Mouse (Mus musculus): Measurements from ENCODE around the gene Celf5. TPM values are rescaled to one million over a fixed set of nuclear protein-coding genes. Genes with fewer than 3 reads are reported as not detected.

Celf5 gene
- polyA plus RNA-seq, 1 experiment from 2014 or later, result 61.3 TPM

DNA sequence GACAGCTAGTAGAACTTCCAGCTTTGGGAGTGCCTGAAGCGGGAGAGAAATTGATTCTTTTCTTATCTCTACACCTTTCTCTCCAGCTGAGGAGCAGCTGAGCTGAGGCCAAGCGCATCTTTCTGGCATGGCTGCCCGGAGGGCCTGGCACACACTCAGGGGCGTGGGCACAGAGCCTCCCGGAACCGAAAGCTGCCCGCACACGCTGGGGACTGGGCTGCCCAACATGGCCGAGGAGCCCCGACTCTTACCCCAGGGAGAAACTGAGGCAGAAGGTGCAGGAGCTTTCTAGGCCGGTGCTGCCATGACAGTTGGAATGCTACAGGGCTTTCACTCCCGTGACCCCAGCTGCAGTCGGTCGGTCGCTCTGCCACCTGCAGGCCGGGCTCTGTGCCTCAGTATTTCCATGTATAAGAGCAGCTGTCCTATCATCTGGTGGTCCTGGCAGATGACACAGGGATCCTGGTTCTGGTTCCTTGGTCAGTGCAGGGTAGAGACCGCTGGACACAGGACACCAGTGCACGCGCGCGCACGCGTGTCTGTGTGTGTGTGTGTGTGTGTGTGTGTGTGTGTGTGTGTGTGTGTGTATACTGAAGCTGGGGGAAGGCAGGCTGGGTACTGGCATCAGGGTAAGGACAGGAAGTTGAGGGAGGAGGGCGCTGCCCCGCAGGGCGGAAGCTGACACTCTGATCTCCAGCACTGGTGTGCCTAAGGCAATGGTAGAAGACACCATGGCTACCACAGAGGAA is 48.8 kb downstream of the Celf5 start:
- Histone ChIP-seq H3K4me1 (replicated peaks) (peaks cover 49% of the 10 kb centered on the region), H3K4me3 (peak overlapping the region; percentile 30; the same call in 1 of the 2 replicates), H3K9ac (no peak overlapping the region), H3K27me3 (peaks cover 21% of the 10 kb centered on the region), H3K27ac (peak overlapping the region; percentile 35; the same call in 1 of the 2 replicates), H3K36me3 (no peaks in the 10 kb centered on the region), H3K4me2 (no peak overlapping the region), H3K9me3 (no peaks in the 10 kb centered on the region)
- WGBS, result 73% methylated on average over 26 of the region's 26 CpGs
- ATAC-seq (ENCODE audit: low FRiP score), result no peak

DNA sequence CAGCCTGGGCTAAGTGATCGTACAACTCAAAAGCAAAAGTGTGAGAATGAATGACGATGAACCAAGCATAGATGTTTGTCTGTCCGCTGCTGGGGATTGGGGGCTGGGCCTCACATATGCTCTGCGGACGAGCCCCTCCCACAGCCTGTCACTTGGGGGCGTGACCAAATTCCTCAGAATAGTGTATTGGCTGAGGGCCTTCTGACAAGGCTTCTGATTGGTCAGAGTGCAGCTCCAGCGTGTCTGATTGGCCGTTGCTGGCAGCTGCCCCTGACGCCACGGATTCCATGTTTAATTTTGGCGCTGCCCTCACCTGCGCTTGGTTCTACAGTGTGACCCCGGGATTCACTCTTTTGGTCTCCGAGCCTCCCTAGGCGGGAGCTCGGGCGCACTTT is 49.6 kb downstream of the Celf5 start:
- peak overlapping the region; percentile 30 for H3K4me3 ChIP-seq
- H3K27me3 ChIP-seq, result peaks cover 29% of the 10 kb centered on the region
- peak; percentile 84 for ATAC-seq (ENCODE audit: low FRiP score)
- WGBS, result 4% methylated on average over 17 of the region's 17 CpGs
- peak overlapping the region; percentile 55 for H3K4me2 ChIP-seq
- H3K9me3 ChIP-seq, result no peaks in the 10 kb centered on the region
- peak overlapping the region; percentile 35; the same call in 1 of the 2 replicates for H3K27ac ChIP-seq
- no peaks in the 10 kb centered on the region for H3K36me3 ChIP-seq
- H3K4me1 ChIP-seq (replicated peaks), result peaks cover 49% of the 10 kb centered on the region
- H3K9ac ChIP-seq, result peak overlapping the region; percentile 55; the same call in 1 of the 2 replicates

DNA sequence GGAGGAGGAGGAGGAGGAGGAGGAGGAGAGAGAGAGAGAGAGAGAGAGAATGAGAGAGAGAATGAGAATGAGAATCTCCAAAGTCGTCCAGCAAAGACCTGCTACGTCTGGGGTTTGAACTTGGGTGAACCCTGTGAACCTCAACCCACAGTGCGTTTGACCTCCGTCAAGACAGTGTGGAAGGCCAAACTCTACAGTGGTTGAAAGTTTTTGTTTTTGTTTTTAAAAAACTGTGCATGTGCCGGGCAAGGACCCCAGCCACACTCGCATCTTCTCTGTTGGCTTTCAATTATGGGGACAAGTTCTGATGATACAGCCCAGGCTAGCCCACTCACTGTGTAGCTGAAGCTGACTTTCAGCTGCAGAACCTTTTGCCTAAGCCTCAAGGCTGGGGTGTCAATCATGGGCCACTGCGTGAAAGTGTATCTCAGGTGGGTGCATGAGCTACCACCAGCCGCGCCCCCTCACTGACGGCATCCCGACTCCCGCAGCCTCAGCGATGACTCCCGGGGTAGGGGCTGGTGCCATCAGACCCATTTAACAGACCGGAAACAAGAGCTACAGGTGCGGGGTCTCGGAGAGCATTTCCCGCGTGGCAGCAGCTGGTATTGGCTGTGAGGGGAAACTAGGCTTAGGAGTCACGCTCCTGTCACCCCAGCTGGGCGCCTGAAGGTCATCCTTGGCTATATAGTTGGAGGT is 50.2 kb downstream of the Celf5 start:
- WGBS, result 66% methylated on average over 21 of the region's 21 CpGs
- ATAC-seq (ENCODE audit: low FRiP score), result peak; percentile 8
- Histone ChIP-seq H3K9me3 (no peaks in the 10 kb centered on the region), H3K9ac (no peak overlapping the region), H3K4me1 (replicated peaks) (peaks cover 50% of the 10 kb centered on the region), H3K4me2 (peak overlapping the region; percentile 55), H3K27me3 (peaks cover 35% of the 10 kb centered on the region), H3K27ac (no peak overlapping the region), H3K4me3 (peak overlapping the region; percentile 16; the same call in 1 of the 2 replicates), H3K36me3 (no peaks in the 10 kb centered on the region)

DNA sequence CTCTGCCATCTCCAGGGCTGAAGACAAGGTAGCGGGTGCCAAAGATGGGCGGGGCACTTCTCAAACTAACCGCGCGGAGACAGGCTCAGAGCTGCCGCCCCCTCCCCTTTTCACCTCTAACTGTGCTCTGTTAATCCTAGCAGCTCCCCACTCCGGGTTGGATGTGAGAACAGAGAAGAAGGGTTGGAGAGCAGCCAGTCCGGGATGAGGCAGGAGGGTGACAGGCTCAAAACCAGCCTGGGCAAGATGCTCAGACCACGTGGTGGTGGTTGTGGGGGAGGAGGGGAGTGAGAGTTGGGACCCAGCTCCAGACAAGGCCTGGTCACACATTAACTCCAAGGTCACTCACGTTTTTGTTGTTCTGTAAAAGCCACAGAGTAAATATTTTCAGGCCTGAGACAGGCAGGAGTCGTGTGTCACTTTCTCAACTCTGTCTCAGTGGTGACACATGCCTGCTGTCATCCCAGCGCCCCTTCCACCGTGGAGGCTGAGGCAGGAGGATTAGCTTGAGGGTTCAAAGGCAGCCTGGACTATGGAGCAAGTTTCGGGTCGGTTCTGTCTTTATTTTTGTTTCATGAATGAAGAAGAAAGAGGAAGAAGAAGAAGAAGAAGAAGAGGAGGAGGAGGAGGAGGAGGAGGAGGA is 50.9 kb downstream of the Celf5 start:
- Histone ChIP-seq H3K36me3 (no peaks in the 10 kb centered on the region), H3K4me3 (peak overlapping the region; percentile 73), H3K27ac (peak overlapping the region; percentile 96), H3K4me1 (replicated peaks) (peaks cover 57% of the 10 kb centered on the region), H3K27me3 (peaks cover 37% of the 10 kb centered on the region), H3K9ac (peak overlapping the region; percentile 90), H3K9me3 (no peaks in the 10 kb centered on the region), H3K4me2 (peak overlapping the region; percentile 83)
- WGBS, result 15% methylated on average over 15 of the region's 15 CpGs
- ATAC-seq (ENCODE audit: low FRiP score), result no peak

DNA sequence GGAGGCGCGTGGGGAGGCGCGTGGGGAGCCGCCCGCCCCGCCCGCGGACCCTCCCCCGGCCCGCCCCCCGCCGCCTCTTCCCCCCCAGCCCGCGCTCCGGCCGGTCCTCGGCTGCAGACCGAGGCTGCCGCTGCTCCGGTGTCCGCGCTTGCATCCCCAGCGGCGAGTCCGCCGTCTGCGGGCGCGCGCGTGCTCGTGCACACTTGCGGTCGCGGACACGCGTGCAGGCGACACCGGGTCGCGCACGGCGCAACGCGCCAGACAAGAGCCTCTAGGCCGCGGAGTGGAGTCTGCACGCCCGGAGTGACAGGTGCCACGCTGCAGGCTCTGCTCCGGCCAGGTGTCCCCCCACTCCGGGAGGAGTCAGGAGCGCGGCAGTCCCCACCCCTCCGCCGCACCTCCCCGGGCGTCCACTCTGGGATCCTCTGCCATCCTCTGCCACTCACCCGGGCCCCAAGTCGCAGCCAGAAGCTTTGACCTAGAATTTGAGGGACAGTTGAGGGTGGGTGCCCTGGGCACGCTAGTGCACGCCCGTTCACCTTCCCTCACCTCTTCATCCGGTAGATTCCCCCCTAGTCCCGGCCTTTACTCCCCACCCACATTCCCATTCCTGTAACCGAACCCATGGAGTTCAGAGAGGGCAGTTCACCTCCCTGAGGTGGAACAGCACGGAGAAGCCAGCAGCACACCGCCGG is 51.5 kb downstream of the Celf5 start:
- peaks cover 40% of the 10 kb centered on the region for H3K27me3 ChIP-seq
- H3K4me1 ChIP-seq (replicated peaks), result peaks cover 64% of the 10 kb centered on the region
- no peaks in the 10 kb centered on the region for H3K36me3 ChIP-seq
- peak overlapping the region; percentile 96 for H3K27ac ChIP-seq
- H3K4me3 ChIP-seq, result peak overlapping the region; percentile 73
- H3K9ac ChIP-seq, result peak overlapping the region; percentile 90
- ATAC-seq (ENCODE audit: low FRiP score), result peak; percentile 5; the same call in 1 of the 2 replicates
- H3K9me3 ChIP-seq, result no peaks in the 10 kb centered on the region
- H3K4me2 ChIP-seq, result peak overlapping the region; percentile 83
- 1% methylated on average over 51 of the region's 70 CpGs for WGBS

DNA sequence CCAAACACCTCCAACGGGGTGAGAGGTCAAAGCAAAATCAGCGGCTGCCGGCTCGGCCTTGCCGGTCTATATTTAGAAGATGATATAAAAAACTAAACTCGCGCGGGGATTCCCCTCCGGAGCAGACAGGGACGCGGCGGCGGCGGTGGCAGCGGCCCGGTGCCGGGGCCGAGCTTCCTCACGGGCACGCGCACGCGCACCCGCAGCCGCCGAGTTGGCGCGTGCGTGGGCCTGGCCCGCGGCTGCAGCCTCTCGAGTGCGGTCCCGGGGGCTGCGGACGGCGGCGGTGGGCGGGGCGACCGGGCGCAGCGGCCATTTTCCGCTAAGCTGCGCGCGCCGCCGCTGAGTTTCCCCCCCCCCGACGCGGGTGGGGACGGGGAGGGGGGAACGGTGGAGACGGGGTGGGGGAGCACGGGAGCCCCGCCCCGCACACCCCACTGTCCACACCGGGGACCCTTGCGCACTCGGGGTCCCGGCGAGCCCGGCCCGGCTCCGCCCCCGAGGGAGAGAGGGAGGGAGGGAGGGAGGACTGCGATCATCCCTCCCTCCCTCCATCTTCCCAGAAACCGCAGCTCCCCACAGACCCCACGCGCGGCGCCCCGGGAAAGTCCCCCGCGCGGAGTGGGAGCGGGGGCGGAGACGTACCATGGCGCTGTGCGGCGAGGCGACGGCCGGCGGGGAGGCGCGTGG is 52.2 kb downstream of the Celf5 start:
- Histone ChIP-seq H3K4me2 (peak overlapping the region; percentile 83), H3K27ac (peak overlapping the region; percentile 96), H3K9ac (peak overlapping the region; percentile 90), H3K36me3 (no peaks in the 10 kb centered on the region), H3K4me1 (replicated peaks) (peaks cover 68% of the 10 kb centered on the region), H3K4me3 (peak overlapping the region; percentile 73), H3K9me3 (no peaks in the 10 kb centered on the region), H3K27me3 (peaks cover 44% of the 10 kb centered on the region)
- under 1% methylated on average over 56 of the region's 89 CpGs for whole genome bisulfite sequencing
- peak; percentile 8; the same call in 1 of the 2 replicates for ATAC-seq (ENCODE audit: low FRiP score)

DNA sequence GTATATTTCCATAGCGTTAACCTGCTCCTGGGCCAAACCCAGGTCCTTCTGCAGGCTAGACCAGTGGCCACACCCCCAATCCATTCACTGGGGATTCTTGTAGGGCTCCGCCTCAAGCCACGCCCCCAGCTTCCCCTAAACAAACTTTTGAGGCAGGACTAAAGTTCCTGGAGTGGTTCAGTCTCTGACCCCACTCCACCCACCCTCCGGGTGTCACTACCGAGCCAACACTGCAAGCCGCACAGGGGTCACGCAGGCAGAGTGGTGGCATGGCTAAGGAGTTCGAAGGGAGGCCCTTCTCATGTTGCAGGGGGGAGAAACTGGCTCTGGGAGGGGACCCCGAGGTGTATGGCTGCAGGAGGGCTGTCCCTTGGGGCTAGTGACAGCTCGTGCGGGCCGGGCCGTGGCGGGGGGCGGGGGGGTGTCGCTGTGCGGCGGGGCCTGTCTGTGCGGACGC is 52.9 kb downstream of the Celf5 start:
- Histone ChIP-seq H3K27ac (peak overlapping the region; percentile 96), H3K36me3 (no peaks in the 10 kb centered on the region), H3K4me2 (peak overlapping the region; percentile 83), H3K9ac (peak overlapping the region; percentile 90), H3K4me1 (replicated peaks) (peaks cover 68% of the 10 kb centered on the region), H3K4me3 (peak overlapping the region; percentile 73), H3K27me3 (peaks cover 47% of the 10 kb centered on the region), H3K9me3 (no peaks in the 10 kb centered on the region)
- WGBS, result under 1% methylated on average over 19 of the region's 20 CpGs
- no peak for ATAC-seq (ENCODE audit: low FRiP score)

DNA sequence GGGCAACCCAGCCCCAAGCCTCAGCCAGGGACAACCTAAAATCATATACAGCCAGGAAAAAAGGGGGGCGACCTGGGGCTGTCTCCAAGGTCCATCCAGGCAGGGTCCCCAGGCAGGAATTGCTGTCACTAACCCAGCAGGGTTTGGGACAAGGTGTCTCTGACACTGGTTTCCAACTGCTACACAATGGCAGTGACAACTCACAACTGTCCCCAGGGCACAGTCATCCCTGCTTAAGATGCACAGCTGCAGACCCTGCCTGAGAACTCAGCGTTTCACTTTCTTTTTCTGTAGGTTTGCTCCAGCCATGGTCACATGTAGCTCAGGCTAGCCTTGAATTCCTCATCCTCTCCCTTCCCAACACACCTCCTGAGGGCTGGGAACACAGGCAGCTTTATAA is 53.4 kb downstream of the Celf5 start:
- Histone ChIP-seq H3K9ac (no peak overlapping the region), H3K36me3 (no peaks in the 10 kb centered on the region), H3K4me1 (replicated peaks) (peaks cover 69% of the 10 kb centered on the region), H3K4me2 (peak overlapping the region; percentile 83), H3K4me3 (peak overlapping the region; percentile 73), H3K27ac (0 out of 2 replicates have a peak overlapping the region, but pooled peaks have one; percentile 25), H3K27me3 (peaks cover 53% of the 10 kb centered on the region), H3K9me3 (no peaks in the 10 kb centered on the region)
- no peak for ATAC-seq (ENCODE audit: low FRiP score)
- WGBS, result 34% methylated on average over 2 of the region's 2 CpGs

DNA sequence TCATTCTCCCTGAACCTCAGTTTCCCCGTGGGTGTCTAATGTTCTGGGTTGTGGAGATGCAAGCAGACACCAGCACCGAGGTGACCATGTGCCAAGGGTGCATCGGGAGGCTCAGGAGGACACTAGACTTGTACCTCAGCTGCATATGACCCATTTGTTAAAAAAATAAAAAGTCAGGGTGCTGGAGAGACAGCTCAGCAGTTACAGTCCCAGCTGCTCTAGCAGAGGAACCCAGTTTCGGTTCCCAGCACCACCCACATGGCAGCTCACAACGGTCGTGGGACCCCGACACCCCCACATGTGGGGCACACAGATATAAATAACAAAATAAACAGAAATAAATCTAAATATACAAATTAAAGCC is 54.0 kb downstream of the Celf5 start:
- H3K9me3 ChIP-seq, result no peaks in the 10 kb centered on the region
- H3K36me3 ChIP-seq, result no peaks in the 10 kb centered on the region
- H3K9ac ChIP-seq, result no peak overlapping the region
- ATAC-seq (ENCODE audit: low FRiP score), result no peak
- peaks cover 52% of the 10 kb centered on the region for H3K27me3 ChIP-seq
- H3K4me1 ChIP-seq (replicated peaks), result peaks cover 66% of the 10 kb centered on the region
- H3K4me2 ChIP-seq, result no peak overlapping the region
- WGBS, result 95% methylated on average over 7 of the region's 7 CpGs
- no peak overlapping the region for H3K27ac ChIP-seq
- no peak overlapping the region for H3K4me3 ChIP-seq

DNA sequence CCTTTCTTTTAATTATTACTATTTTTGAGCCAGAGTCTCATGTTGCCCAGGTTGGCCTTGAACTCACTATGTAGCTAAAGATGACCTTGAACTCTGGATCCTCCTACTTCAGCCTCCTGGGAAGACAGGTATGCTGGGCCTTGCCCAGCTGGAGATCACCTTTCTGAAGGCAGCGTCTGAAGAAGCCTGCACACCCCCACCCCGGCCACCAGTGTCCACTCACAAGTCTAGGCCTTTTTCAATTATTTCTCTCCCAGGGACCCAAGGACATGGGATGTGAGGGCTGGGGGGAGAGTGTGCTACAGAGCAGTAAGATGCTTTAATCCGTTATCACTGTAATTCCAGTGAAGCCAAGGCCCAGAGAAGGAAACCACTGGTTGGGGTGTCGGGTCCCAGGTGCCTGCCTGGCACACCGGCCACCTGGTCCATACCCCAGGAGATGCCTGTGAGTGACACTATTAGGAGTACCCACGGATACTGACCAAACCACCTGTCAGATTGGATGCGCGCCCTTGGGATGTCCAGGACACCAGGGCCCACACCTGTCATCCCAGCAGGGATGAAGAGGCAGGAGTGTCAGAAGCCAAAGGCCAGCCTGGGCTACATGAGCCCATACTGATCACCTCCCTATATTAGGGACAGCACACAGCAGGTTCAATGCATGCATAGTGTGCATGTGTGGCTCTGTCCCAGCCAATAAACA is 54.6 kb downstream of the Celf5 start:
- Histone ChIP-seq H3K9ac (no peak overlapping the region), H3K27ac (no peak overlapping the region), H3K4me2 (no peak overlapping the region), H3K4me1 (replicated peaks) (peaks cover 61% of the 10 kb centered on the region), H3K9me3 (no peaks in the 10 kb centered on the region), H3K36me3 (no peaks in the 10 kb centered on the region), H3K4me3 (no peak overlapping the region), H3K27me3 (peaks cover 52% of the 10 kb centered on the region)
- 74% methylated on average over 8 of the region's 8 CpGs for WGBS
- ATAC-seq (ENCODE audit: low FRiP score), result no peak

DNA sequence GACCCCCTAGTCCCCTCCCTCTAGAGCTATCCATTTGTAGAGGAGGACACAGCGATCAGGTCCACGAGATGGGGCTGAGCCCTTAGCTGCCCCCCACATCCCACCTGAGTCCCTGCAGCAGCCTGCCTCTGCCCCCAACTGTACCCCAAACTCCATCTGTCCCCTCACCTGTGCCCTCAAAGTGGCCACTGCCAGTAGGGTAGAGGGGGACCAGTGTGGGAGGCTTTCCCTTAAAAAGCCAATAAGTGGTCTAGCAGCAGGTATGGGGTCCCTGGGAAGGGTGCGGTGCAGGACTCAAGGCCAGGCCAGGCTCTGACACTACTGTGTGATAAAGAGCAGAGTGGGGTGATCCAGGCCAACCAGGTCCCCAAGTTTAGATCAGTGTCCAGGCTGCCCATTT is 55.2 kb downstream of the Celf5 start:
- Histone ChIP-seq H3K27me3 (peaks cover 58% of the 10 kb centered on the region), H3K9me3 (no peaks in the 10 kb centered on the region), H3K4me2 (peak overlapping the region; percentile 61), H3K27ac (no peak overlapping the region), H3K9ac (peak overlapping the region; percentile 63), H3K4me3 (peak overlapping the region; percentile 40), H3K4me1 (replicated peaks) (peaks cover 56% of the 10 kb centered on the region), H3K36me3 (no peaks in the 10 kb centered on the region)
- ATAC-seq (ENCODE audit: low FRiP score), result no peak
- WGBS, result 22% methylated on average over 3 of the region's 3 CpGs

Data from hindbrain, embryonic 13.5 days (tissue).